Mouse (Mus musculus) small intestine, adult 2 months (tissue): ENCODE data around the gene Cnot6. TPM values are rescaled to one million over a fixed set of nuclear protein-coding genes. Genes with fewer than 3 reads are reported as not detected.

Experiments
- H3K27ac ChIP-seq: fragments of 200-500 bp; 2 replicates; pipeline ENCODE4 v1.5.1; 2012; ENCODE audit warnings: low read depth, low read length, control low read depth, inconsistent platforms; ENCODE audit not compliant: insufficient read depth
- H3K27me3 ChIP-seq: fragments of 200-500 bp; 2 replicates; pipeline ENCODE4 v1.6.1; 2012; ENCODE audit warnings: mild to moderate bottlenecking, moderate library complexity, low read length, inconsistent platforms; ENCODE audit not compliant: control insufficient read depth, insufficient read depth
- H3K36me3 ChIP-seq: fragments of 200-500 bp; 2 replicates; pipeline ENCODE4 v1.6.1; 2012; ENCODE audit warnings: mild to moderate bottlenecking, low read length, control low read depth, inconsistent platforms; ENCODE audit not compliant: control insufficient read depth, insufficient read depth
- H3K4me1 ChIP-seq: fragments of 200-500 bp; 2 replicates; pipeline ENCODE4 v1.6.1; 2012; ENCODE audit warnings: low read length, inconsistent platforms, mixed read lengths; ENCODE audit not compliant: control insufficient read depth, insufficient read depth, insufficient read length
- H3K4me3 ChIP-seq: fragments of 200-500 bp; 2 replicates; pipeline ENCODE4 v1.5.1; 2012; ENCODE audit warnings: low read depth, mild to moderate bottlenecking, control low read depth, inconsistent platforms, low read length, moderate library complexity
- CTCF ChIP-seq: fragments of 200-500 bp; IDR thresholded peaks from 2 replicates; pipeline ENCODE4 v1.5.1; 2012; ENCODE audit warnings: low read depth, mild to moderate bottlenecking, control low read depth, inconsistent platforms, low read length, moderate library complexity, mixed read lengths; ENCODE audit not compliant: insufficient replicate concordance, insufficient read length; ENCODE audit errors: extremely low read depth
- POLR2A ChIP-seq: fragments of 200-500 bp; IDR thresholded peaks from 2 replicates; pipeline ENCODE4 v1.6.1; 2012; ENCODE audit warnings: low read depth, mild to moderate bottlenecking, control low read depth, inconsistent platforms, low read length, moderate library complexity
- whole genome bisulfite sequencing: fragments of 180-500 bp; shearing (Covaris S2); methylation state at CpG from one replicate; pipeline ENCODE4 v1.1.7; 2018; 5-methylcytosine and 5-hydroxymethylcytosine counted together
- polyA plus RNA-seq: library from polyadenylated mRNA; depleted of rRNA; stranded (reverse); fragments of >200 nt; gene quantifications from 2 replicates; pipeline ENCODE4 v1.2.3, GENCODE M21; 2012

The Cnot6 gene
- polyA plus RNA-seq, 1 experiment: 5.1 TPM

DNA sequence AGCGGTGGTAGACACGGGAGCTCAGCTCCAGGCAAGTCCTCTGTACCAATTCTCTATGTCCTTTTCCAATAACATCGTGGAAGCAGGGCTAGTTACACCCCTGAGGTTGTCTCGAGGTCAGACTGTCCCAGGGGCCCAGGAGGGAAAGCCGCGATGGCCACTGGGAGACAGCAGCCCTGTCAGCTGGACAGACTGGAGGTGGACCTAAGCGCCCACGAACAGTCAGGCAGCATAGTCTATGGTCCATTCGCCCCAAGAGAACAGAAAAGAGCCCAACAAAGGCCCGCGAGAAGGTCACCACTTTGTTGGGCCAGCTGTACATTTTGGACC is 59.5 kb downstream of the Cnot6 start:
- Histone ChIP-seq H3K27ac (no peak overlapping the region), H3K36me3 (no peaks in the 10 kb centered on the region), H3K27me3 (no peaks in the 10 kb centered on the region), H3K4me1 (peaks cover under 1% of the 10 kb centered on the region; the same call in 1 of the 2 replicates), H3K4me3 (no peak overlapping the region)
- TF ChIP-seq CTCF (no peak), POLR2A (no peak)
- 26% methylated on average over 11 of the region's 11 CpGs for WGBS

DNA sequence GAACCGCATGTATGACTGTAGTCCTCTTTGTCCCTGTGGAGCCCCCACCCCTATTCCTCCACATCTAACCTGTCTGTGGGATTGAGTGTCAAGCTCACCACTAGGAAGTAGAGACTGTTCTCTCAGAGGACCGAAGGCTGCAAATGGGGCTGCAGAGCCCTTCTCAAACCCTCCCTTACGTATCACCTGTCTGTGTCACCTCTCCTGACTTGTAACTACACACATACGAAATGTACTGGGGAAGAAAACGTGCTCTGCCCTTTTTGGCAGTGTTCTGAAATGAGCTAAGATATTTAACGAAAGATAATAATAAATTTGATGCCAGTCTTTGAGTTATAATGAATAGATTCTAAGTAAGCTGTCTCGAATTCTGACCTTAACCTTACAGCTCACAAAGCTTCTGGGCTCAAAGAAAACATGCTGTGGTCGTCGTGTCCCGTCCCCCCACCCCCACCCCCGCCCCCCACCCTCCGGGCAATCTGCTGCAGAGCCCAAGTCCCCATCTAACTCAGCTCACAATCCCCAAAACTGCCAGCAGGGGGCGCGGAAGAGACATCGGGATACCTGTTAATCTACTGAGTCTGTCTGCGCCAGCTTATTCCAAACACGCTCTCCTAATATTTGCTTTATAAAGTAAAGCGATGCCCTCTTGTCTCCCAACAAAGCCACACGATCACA is 60.0 kb downstream of the Cnot6 start:
- H3K36me3 ChIP-seq: no peaks in the 10 kb centered on the region
- TF ChIP-seq CTCF (peak; percentile 77; the same call in 1 of the 2 replicates), POLR2A (no peak)
- 20% methylated on average over 19 of the region's 19 CpGs for WGBS
- H3K4me1 ChIP-seq: no peaks in the 10 kb centered on the region
- H3K27me3 ChIP-seq: no peaks in the 10 kb centered on the region
- H3K4me3 ChIP-seq: no peak overlapping the region
- H3K27ac ChIP-seq: no peak overlapping the region

DNA sequence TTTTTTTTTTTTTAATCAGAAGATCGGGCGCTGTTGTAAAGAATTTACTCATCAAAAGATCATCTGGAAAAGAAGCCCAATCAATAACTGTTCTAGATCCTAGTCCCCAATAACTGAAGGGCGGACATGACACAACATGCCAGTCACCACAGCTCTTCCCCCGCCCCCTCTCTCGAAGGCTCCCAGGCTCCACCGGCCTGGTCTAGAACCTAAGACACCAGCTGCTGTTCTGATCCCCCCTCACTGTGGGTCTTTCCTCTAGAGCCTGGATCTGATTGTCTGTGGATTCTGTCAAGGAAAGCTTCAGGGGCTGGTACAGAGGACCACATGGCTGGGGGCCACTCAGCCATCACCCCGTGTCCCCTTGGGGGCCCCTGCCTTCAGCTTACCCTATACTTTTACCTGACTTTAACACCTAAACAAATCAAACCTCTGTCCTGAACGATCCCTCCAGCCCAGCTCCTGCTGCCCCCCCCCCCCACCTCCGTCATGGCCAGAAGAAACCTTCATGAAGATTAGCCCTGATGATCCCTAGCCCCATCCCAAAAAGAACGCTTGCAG is 60.7 kb downstream of the Cnot6 start:
- TF ChIP-seq POLR2A (no peak), CTCF (no peak)
- H3K27ac ChIP-seq: no peak overlapping the region
- H3K27me3 ChIP-seq: no peaks in the 10 kb centered on the region
- 76% methylated on average over 10 of the region's 10 CpGs for WGBS
- H3K36me3 ChIP-seq: no peaks in the 10 kb centered on the region
- no peaks in the 10 kb centered on the region for H3K4me1 ChIP-seq
- H3K4me3 ChIP-seq: no peak overlapping the region

DNA sequence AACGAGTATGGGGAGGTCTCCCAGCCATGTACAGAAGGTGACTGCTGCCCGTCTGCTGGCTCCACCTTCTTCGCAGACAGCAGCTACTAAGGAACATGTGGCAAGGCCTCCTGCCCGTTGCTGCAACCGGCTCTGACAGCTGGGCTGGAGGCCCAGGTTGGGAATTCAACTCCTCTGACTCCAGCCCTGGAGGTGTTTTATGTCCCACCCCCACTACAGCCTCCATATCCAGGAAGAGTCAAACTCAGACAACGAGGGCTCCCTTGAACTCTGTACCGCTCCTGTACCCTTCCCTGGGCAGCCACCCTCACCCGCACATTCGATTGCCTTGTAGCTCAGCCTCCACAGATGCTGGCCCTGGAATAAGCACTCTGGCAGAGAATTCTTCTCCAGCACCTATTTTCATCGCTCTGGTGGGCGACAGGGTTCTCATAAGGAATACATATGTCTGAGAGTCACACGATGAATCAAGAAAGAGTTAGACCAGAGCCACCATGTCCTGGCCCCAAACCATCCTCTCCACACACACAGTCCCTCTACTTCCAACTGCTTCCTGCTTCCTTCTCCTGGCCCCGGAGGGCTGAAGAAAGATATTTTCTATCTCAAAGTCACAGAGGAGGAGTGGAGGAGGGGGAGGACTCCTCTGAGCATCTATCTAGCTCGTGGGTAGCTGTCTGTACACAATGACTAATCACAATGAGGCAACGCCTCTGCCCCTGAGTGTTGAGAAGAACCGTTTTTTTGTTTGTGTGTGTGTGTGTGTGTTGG is 61.3 kb downstream of the Cnot6 start:
- Histone ChIP-seq H3K4me3 (no peak overlapping the region), H3K36me3 (no peaks in the 10 kb centered on the region), H3K27ac (no peak overlapping the region), H3K4me1 (no peaks in the 10 kb centered on the region), H3K27me3 (no peaks in the 10 kb centered on the region)
- no peak for TF ChIP-seq CTCF
- TF ChIP-seq POLR2A: no peak
- WGBS: 59% methylated on average over 16 of the region's 16 CpGs

DNA sequence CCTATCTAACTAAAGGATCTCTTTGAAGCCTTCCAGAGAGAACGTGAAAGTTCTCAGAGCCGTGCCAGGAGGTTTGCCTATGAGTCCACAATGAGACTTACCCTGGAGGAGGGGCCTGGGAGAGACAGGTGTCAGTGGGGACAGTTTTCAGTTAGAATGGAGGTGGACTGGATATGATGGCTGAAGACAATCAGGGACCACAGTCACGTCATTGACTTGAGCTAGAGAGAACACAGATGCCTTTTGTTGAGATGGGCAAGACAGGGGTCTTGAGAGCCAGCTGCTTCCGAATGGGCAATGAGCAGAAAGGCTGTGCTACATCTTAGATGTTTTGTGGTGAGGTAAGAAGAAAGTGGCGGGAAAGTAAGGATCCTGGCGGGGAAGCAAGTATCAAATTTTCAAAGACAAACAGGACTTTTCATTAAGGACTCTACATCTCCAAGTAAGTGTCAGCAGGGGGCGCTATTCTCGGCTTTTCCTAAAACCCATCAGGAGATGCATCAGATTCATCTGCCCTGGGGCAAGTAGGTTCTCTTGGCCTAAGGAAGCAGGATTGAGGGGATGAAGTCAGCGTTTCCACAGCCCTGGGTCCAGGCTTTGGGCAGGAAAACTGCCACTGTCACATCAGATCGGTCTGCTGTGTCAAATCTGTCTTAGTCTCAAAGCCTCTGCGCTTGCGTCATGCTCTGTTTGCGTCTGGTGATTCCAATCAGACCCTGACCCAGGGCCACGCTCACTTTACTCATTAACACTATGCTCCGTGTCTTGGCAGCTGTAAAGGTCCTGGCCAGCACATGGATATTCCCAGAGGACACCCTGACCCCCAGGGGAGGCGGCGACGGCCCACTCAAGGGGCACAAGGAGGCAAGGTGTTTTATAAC is 62.2 kb downstream of the Cnot6 start:
- Histone ChIP-seq H3K4me3 (no peak overlapping the region), H3K27ac (no peak overlapping the region), H3K4me1 (no peaks in the 10 kb centered on the region), H3K36me3 (no peaks in the 10 kb centered on the region), H3K27me3 (no peaks in the 10 kb centered on the region)
- TF ChIP-seq CTCF (peak; percentile 52; the same call in 1 of the 2 replicates), POLR2A (no peak)
- WGBS: 47% methylated on average over 18 of the region's 18 CpGs

DNA sequence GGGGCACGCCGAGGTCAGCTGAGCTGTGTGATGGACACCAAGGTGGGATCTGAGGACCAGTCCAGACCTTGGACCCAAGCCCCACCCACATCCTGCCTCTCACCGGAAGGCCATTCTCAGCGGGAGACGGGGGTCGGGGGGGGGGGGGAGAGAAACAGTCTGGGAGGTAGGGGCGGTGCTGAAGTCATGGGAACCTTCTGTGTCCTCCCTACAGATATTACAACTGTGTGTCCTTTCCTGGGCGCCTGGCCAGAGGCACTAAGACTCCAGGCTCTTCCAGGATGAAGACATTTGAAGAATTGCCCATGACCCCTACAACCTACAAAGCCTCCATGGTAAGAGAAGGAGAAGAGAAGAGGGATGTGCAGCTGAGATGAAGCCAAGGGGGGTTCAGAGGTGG is 66.8 kb downstream of the Cnot6 start:
- Histone ChIP-seq H3K4me3 (no peak overlapping the region), H3K36me3 (no peaks in the 10 kb centered on the region), H3K27me3 (no peaks in the 10 kb centered on the region), H3K27ac (no peak overlapping the region), H3K4me1 (no peaks in the 10 kb centered on the region)
- TF ChIP-seq POLR2A: no peak
- no peak for TF ChIP-seq CTCF
- WGBS: 46% methylated on average over 8 of the region's 8 CpGs
